Mouse (Mus musculus) kidney, adult 9 months (tissue): ENCODE results near the gene Fblim1.
"Not testable (repeated sequence)": the region's sequence is repeated elsewhere in the genome, so short reads cannot be mapped to it uniquely, and the experiment has no call there.

Experiments used
- DNase-seq: peaks from one replicate; pipeline ENCODE4 v3.0.0; 2022

Fblim1 gene

GRCm38 (mm10) chr4:141564209-141564608 lies 41.7 kb downstream of the Fblim1 start:
- no peak for DNase-seq

DNA sequence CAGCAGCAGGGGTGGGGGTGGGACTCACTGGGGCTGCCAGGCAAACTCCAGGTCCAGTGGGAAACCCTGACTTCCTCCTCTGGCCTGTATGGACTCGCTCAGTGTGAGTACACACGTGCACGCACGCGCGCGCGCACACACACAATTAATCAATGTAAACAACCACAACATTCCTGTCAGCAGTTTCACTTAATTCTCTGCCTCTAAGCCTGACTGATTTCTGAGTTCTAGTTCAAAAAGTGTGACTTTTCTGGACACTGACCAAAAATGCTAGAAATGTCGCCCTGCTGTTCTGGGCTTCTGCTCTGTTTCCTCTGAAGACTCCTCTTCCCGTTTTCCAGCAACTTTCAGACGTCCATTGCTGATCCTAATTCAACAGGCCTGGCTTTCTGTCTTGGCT lies 43.6 kb downstream of the Fblim1 start:
- DNase-seq = peak; percentile 81

GRCm38 (mm10) chr4:141561331-141561919 lies 44.5 kb downstream of the Fblim1 start:
- DNase-seq = not testable (repeated sequence)

GRCm38 (mm10) chr4:141559898-141560263 lies 46.0 kb downstream of the Fblim1 start:
- DNase-seq = peak; percentile 91

- peak; percentile 92 for DNase-seq
These were observed 46.6 kb downstream of the Fblim1 start for GRCm38 (mm10) chr4:141559131-141559897.

- no peak for DNase-seq
These were observed 47.2 kb downstream of the Fblim1 start for GRCm38 (mm10) chr4:141558658-141559057.

DNA sequence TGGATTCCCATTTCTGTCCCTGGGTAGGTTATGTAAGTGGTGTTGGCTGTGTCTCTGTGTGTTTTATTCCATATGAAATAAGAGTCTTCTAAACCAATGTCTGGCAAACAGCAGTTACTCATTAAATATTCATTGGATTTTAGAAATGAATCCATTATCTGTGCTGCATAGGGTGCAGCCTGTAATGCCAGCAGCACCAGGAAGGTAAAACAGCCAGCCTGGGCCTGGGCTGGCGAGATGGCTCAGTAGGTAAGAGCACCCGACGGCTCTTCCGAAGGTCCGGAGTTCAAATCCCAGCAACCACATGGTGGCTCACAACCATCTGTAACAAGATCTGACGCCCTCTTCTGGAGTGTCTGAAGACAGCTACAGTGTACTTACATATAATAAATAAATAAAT lies 49.7 kb downstream of the Fblim1 start:
- not testable (repeated sequence) for DNase-seq

DNA sequence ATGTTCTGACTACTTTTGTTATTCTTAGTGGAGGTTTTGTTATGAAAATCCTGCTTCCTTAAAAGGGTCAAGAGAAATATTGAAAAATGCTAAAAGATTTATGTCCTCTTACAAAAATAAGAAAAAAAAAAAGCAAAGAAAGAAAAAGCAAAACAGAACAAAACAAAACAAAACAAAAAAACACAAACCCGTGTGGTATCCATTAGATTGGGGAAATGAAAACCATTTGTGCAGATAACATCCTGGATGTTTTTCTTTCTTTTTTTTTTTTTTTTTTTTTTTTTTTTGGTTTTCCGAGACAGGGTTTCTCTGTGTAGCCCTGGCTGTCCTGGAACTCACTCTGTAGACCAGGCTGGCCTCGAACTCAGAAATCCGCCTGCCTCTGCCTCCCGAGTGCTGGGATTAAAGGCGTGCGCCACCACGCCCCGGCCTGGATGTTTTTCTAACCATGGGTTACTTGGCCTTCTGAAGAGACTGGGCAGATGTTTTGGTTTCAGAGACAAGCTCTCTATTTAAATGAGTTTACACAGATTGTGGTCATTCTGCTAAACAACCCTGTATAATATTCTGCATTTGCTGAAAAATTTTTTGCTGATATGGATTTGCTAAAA lies 51.5 kb downstream of the Fblim1 start:
- DNase-seq = not testable (repeated sequence)

DNA sequence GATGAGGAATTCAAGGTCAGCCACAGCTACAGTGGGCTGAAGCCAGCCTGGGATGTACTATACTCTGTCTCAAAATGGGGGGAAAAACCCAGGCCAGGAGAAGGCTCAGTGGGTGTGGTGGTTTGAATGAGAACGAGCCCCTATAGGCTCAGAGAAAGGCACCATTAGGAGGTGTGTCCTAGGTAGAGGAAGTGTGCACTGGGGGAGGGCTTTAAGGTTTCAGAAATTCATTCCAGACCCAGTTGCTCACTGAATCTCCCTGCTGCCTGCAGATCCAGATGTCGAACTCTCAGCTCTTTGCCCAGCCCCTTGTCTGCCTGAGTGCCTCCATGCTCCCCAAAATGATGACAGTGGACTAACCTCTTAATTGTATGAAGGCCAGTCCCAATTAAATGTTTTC lies 53.4 kb downstream of the Fblim1 start:
- no peak for DNase-seq

DNA sequence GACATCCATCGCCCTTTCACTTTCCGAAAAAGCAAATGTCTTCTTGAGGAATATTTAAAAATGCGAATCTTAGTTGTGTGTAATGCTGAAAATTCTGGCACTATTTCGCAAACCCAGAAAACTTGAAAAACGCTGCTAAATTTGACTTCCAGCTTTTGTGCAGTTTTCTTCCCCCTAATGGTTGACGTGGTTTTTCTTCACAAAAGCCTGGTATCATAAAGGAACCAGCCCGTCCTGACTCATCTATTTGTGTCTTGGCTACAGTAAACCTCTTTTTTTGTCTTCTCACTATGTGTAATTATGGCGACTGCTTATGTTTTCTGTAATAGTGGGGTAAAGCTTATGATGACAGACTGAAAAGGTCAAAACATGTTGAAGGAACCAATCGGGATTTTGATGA lies 58.6 kb downstream of the Fblim1 start:
- no peak for DNase-seq

DNA sequence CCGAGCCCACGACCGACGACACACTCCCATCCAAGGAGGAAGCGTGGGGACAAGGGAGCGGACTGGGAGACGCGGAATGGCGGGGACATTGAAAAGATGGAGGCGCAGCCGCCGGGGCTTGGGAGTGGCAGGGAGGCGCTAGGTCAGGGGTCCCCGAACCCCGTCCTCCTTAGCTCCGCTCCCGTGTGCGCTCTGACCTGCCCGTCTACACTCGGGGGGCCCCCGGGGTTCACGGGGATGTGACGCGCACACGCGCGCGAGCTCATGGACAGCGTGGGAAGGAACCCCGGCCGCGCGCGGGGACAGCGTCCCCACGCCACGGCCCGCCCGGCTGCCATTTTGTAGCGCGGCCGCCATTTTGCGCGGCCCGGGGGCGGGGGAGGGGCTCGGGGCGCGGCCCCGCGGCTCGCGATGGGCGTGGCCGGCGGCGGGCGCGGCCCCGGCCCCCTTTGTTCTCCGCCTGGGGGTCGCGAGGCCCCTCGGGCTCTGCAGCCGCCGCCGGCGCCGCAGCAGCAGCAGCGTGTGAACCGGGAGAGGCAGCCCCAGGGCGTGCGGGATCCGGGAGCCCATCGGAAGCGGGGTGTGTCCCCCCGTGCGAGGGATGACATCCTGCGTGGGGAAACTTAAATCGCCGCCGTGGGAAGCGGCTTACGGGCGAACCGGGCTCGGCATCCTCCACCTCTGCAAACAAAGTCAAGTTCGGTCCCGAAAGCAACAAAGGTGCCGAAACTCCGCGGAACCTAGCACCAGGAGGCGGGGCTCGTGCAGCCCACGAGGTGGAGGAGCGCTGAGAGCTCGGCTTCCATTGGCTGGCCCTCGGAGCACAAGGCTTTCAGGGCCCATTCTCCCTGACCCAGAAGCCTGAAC lies 59.3 kb downstream of the Fblim1 start:
- DNase-seq = peak; percentile 90

- peak; percentile 99 for DNase-seq
These were observed 60.1 kb downstream of the Fblim1 start for GRCm38 (mm10) chr4:141545743-141546333.

DNA sequence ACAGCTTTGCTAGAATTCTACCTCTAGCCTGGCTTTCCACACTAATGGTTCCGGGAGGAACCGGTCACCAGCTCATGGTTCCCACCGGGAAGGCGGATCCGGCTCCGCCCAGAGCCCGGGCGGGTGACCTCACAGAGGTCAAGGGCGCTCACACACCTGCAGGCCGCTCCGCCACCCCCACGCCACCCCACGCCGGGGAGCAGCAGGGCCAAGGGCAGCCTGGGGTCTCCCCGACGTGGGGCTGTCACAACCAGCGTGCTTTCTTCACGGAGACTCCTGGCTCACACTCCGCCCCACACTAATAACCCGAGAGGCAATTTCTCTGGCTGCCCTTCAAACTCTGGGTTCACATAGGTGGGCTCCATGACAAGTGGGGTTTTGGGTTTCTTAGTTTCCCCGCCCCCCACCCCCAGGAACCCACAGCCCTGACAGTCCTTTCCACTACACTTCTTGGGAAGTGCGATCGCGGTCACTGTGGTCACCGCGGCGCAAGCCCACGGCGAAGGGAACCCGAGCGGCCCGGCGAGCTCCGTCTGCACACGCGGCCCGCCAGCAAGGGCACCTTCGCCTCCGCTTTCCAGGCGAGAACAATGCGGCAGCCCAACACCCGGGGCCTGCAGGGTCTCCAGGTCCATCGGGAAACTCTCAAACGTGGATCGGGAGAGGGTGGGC lies 60.7 kb downstream of the Fblim1 start:
- DNase-seq = peak; percentile 91

DNA sequence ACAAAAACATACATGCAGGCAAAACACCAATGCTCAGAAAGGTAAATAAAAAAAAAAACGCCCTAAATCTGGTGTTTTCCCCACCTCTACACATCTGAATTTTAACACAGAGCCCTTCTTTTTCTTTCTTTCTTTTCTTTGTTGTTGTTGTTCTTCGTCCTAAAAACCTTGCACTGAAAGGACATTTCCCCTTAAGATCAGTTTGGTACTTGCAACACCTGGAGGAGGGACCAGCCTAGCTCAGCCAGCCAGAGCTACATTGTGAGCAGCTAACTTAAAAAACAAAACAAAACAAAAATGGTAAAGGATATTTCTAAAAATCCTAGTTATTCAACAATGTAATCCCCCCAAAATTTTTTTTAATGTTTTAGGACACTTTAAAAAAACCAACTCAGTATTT lies 61.4 kb downstream of the Fblim1 start:
- DNase-seq = no peak

GRCm38 (mm10) chr4:141543593-141543992 lies 62.3 kb downstream of the Fblim1 start:
- DNase-seq = no peak

GRCm38 (mm10) chr4:141541851-141542250 lies 64.0 kb downstream of the Fblim1 start:
- peak; percentile 57 for DNase-seq

DNA sequence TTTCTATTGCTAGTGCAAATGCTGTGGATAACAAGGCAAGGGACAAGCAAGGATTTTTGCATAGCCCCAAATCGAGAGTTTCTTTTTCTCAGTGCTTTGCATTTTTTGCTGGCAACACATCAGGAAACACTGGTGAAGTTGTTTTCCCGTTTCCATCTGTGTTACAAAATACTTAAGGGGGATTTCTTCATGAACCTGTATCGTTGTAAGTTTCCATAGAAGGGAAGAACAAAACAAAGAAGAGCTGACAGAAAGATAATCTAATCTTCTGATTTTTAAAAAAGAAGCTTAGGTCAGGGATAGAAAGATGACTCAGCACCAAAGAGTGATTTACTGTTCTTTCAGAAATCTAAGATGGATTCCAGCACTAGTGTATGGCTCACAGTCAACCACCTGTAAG lies 65.1 kb downstream of the Fblim1 start:
- no peak for DNase-seq

- DNase-seq = no peak
These were observed 66.6 kb downstream of the Fblim1 start for GRCm38 (mm10) chr4:141539213-141539767.

DNA sequence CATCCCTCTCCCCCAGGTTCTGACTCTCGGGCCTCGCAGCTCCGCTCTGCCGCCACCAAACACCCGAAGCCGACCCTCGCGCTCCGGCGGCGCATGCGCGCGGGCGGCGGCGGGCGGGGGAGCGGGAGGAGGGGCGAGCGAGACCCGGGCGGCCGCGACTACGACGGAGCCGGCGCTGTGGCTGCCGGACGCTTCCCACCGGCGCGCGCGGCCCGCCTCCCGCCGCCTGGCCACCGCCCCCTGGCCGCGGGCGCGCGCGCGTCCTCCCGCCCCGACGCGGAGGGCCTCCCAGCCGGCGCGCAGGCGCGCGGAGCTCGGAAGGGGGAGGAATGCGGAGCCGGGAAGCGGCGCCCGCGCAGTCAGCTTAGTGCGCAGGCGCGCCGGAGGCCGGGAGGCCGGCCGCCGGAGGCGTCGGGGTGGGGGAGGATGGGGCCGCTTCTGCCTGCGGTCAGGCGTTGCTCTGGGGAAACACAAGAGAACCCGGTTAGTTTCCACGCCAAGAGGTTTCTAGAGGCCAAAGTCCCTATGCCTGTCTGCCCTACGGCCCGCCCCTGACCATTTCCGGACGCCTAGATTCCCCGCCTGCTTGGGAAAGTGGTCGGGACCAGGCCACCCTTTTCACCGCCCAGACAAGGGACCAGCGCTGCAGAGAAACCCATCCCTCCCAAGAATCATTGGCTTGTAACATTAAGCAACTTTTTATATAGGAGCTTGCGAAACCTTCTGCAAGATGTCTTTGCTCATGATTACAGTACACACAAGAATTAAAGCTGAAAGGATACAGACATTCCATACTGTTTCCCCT lies 67.3 kb downstream of the Fblim1 start, which contains the start of gene Spen:
Spen (minus strand) TSS at position 190 of the 805 bp plus-strand sequence.
- DNase-seq = peak; percentile 96

DNA sequence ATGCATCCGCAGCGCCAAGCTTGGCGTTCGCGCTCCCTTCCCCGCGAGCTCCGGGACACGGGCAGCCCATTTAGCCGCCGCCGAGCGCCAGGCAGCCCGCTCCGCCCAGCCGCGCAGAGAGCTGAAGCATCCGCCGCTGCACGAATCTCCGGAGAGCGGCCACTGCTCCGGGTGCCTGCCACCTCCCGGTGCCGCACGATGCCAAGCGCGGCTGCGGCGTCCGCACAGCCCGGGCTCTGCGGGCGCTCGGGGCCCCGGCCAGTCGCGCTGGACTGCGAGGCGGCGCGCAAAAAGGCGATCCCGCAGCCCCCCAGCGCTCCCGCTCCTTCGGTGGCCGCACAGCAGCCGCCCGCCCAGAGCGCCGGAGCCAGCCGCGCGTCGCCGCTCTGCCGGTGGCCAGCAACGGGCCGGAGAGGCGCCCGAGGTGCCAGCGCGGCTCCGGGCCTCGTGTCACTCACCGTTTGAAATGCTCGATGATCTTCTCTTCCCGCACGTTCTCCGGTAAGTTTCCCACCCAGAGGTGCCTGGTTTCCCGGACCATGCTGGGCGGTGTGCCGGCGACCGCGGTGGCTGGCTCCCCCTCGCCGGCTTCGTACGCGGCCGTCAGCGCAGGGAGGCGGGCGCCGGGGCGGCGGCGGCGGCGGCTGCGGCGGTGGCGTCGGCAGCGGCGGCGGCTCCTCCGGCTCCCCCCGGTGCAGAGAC lies 68.0 kb downstream of the Fblim1 start:
- DNase-seq = peak; percentile 59
